Mouse (Mus musculus): Measurements from ENCODE around the gene Kcnj16. TPM values are rescaled to one million over a fixed set of nuclear protein-coding genes. Genes with fewer than 3 reads are reported as not detected.

Kcnj16 gene
- polyA plus RNA-seq, 1 experiment, result 1.3 TPM

DNA sequence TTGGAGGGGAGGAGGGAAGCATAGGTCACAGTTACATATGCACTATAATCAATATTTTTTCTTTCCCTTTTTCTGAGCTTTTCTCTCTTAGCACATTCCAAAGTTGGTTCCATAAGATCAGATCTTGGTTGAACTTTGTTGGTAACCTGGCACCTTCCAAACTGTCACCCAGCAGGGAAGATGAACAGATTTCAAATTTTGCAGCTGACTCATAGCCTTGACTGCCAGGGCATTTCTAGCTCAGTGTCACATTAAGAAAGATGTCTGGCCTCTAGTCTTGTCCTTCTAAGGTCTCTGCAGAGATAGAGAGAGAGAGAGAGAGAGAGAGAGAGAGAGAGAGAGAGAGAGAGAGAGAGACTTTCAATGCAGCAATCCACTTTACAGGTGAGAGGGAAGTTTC lies 106.3 kb downstream of the Kcnj16 start:
- Histone ChIP-seq H3K36me3 (ENCODE audit: control insufficient read depth, insufficient read depth, low read length) (no peaks in the 10 kb centered on the region), H3K27ac (ENCODE audit: control insufficient read depth, insufficient read depth, low read length) (no peak overlapping the region), H3K27me3 (ENCODE audit: control insufficient read depth, insufficient read depth, low read length) (no peaks in the 10 kb centered on the region), H3K4me1 (replicated peaks; ENCODE audit: control insufficient read depth, insufficient read depth, low read length) (no peaks in the 10 kb centered on the region), H3K4me3 (ENCODE audit: control insufficient read depth, insufficient read depth, low read length) (no peak overlapping the region)
- no peak for DNase-seq
- no peak for TF ChIP-seq CTCF (IDR thresholded peaks at IDR 0.05; ENCODE audit: borderline replicate concordance, control insufficient read depth, extremely low read depth, insufficient read depth, low read length, poor library complexity)
- no peak for TF ChIP-seq POLR2A (IDR thresholded peaks at IDR 0.05; ENCODE audit: control insufficient read depth, extremely low read depth, insufficient read depth, low read length, poor library complexity)

Other genes starting within 250 kb of the Kcnj16 start
- gene Kcnj2, start 98.1 kb downstream of the Kcnj16 start, polyA plus RNA-seq (2012; rRNA removed), result 0.57 and 1.0 TPM in 2 replicates

All from thymus, adult 2 months (tissue).